Mouse (Mus musculus): ENCODE data around the gene Arnt2. TPM values are rescaled to one million over a fixed set of nuclear protein-coding genes. Genes with fewer than 3 reads are reported as not detected.

Arnt2 gene
- polyA plus RNA-seq, 1 experiment = 0.46 TPM

DNA sequence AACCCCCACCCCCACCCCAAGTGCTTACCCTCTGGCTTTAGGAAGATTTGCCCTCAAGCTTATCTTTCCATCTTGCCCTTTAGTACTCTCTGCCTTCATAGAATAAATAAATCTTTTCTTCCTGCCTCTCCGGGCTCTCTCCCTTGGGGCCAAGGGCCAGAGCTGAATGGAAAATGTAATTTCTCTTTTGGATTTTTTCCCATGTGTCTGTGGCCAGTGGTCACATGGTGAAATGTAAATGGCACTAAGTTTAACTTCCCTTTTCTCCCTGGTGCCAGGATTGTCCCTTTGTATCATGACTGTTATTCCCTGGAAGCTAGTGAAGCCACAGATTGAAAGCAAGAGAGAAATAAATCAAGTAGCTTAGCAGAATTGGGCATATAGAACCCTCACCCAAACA is 153.7 kb downstream of the Arnt2 start:
- 10% methylated on average over 1 of the region's 1 CpGs for WGBS
- no peak for DNase-seq (ENCODE audit: low read depth, low spot score)

DNA sequence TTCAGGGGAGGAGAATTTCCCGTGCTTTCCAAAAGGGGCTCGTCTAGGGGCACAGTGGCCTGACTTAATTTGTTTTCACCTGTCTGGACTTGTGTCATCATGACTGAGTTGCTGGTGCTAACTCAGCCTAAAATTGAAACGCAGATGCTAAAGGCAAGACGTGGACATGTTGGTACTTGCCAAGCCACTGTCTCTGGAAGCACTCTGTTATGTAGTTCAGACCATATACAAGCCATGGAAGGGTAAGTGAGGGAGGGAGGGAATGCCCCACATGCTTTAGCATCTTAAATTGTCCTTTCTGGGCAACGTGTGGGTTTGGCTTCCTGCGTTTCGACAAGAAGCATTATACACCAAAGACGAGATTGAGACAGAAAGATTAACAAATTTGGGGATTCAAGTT is 155.1 kb downstream of the Arnt2 start:
- DNase-seq (ENCODE audit: low read depth, low spot score) = no peak
- WGBS = 77% methylated on average over 8 of the region's 8 CpGs

DNA sequence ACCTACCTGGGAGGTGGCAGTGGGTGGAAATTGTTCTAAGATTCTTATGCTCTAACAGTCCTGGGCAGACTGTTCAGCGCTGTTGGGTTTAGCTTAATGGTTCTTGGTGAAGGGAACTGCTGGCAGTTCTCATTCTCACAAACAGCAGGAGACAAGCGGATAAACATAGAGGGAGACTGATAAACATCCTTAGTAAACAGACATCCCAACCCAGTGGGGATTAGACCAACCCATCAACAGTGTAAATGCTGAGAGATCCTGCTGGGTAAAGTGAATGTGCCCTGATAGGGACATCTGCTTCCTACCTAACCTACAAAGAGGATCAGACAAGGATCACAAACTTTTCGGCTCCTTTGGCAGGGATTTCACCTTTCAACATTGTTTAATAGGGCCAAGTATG is 155.7 kb downstream of the Arnt2 start:
- 77% methylated on average over 3 of the region's 3 CpGs for WGBS
- DNase-seq (ENCODE audit: low read depth, low spot score) = no peak

DNA sequence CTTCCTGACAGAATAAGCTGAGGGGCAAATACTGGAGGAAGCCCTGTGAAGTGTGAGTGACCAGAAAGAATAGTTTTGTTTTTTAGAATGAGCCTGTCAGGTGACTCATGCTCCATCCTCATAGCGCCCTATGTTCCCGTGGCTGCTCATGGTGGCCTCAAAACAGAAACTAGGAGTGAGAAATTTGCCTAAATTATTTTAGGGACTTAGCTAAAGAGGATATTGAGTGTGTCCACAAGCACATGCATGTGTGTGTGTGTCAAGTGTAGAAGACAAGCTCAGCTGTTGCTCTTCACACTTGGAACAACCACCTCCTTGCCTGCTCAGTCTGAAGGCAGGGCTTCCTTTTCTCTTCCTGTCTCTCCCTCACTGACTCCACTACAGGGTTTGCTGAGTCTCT is 158.3 kb downstream of the Arnt2 start:
- WGBS = 83% methylated on average over 2 of the region's 2 CpGs
- no peak for DNase-seq (ENCODE audit: low read depth, low spot score)

DNA sequence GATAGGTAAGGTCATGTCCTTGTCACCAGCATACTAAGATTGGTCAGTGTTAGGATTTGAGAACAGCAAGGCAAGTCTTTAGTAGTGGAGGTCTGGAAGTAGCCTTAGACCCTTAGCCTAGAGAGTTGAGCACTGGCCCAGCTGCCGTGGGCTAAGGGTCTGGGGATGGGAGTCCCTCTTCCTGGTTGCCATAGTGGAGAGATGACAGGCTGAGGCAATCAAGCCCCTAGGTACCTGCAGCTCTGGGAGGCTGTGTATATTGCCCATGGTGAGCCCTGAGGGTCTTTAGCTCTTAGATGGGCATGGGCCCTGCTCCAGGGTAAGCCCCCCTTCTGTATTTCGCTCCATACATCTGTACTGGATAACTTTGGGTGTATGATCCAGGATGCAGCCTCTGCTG is 159.2 kb downstream of the Arnt2 start:
- 91% methylated on average over 2 of the region's 2 CpGs for WGBS
- DNase-seq (ENCODE audit: low read depth, low spot score) = no peak

DNA sequence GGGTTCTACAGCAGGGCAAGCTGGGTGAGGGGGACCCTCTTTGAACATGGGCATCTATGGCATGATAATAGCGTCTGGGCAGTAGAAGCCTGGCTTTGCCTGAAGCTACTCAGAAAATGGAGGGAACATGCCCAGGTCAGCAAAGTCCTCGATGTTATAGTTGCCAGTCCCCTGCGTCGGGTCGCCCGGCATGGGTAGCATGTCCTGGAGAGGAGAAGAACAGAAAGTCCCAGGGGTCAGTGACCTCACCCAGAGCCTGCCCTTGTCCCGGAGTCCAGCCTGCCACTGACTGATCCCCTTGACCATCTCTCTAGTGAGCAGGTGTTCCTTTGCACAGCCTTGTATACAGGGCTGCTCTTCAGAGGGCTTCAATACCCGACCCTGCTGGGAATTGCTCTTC is 160.0 kb downstream of the Arnt2 start:
- DNase-seq (ENCODE audit: low read depth, low spot score) = no peak
- WGBS = 92% methylated on average over 8 of the region's 8 CpGs

DNA sequence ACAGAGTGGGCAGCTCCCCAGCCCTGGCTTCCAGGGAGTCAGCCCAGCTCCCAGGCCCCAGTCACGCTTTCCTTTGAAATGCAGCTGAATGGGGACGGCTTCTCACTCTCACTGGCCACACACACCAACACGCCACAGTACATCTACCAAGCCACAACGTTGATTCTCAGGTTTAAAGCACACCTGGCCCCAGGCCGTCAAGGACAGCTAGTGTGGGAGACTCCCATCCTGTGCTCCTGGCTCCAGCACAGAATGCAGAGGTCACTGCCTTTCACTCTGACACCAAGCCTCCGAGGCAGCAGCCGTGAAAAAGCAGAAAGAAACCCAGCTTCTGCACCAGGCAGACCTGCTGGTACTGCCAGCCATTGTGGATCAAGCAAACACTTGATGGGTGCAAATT is 160.6 kb downstream of the Arnt2 start:
- DNase-seq (ENCODE audit: low read depth, low spot score) = no peak
- 79% methylated on average over 7 of the region's 7 CpGs for WGBS

DNA sequence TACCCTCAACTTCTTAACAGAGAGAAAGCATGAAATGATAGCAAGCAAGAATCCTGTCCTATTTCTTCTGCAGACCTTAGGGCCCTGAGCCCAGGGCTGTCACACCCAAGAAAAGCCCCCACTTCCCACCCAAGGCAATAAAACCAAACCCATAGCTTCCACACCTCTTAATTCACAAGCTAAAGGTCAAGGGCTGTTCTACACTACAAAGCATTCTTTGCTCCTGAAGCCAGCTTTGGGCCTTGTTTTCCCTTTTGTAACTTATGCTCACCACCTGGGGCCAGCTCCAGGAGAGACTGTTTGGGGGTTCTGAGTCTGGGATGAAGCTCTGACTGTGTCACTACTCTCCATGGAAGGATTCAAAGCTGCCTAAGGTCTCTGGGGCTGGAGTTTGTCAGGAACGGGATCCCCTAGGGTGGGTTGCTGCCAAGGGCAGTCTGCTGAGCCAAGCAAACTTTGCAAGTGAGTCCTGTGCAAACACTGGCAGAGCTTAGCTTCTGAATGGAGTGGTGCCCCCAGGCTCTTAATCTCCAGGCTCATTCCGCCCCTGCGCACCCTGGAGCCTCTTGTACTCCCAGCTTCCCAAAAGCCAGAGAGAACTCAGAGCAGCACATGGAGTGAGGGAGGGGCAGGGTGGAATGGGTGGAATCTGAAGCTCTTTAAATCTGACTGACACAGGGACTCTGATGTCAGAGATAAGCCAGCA is 161.9 kb downstream of the Arnt2 start:
- no peak for DNase-seq (ENCODE audit: low read depth, low spot score)
- WGBS = 51% methylated on average over 3 of the region's 3 CpGs

DNA sequence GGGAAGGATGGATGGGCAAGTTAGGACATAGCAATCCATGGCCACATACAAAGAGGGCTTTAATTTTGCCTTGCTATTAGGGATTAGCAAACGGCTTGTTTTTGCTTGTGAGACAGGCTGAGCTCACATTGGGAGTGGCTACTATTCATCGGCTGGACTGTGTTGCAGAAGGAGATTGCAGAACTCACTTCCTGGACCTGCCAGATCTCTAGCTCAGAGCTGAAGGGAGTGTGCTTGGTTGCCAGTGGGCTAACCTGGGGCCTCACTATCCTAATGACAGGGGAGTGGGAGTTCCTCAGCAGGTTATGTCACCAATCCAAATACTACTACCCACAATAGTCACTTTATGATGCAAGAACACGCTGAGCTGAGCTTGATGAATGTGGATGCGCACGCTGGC is 163.1 kb downstream of the Arnt2 start:
- DNase-seq (ENCODE audit: low read depth, low spot score) = no peak
- 58% methylated on average over 5 of the region's 5 CpGs for WGBS

DNA sequence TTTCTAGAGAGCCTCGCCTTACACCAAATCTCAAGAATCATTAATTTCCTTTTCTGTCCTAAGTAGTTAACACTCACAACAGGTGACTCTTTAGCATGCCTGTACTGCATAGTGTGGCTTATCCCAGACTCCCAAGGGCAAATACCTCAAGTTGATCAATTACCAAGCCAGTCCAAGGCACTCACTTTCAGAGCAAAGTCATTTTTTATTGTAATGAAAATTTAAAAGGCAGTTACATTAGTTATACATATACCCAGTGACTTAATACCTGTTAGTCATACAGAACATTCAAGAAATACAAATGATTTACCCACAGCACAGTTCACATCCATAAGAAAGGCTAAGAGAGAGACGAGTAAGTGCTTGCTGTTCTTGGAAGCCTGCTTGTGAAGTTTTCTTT is 163.9 kb downstream of the Arnt2 start:
- WGBS = 72% methylated on average over 2 of the region's 2 CpGs
- no peak for DNase-seq (ENCODE audit: low read depth, low spot score)

DNA sequence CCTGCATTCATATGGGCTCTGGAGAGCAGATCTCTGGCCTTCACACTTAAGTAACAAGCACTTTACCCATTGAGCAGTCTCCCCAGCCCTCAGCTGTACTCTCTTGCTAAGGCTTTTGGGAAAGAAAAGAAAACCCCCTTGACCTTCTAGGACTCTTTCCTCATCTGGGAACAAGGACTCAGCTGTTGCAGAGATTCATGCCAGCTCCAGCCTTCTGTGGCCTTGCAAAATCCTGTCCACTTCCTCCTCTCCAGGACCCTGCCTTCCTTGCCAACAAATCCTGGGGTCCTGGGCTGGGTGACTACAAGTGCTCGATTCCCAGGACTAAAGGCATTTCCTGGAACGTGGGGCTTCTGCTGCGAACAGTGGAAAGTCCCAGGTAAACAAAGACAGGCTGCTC is 169.6 kb downstream of the Arnt2 start:
- DNase-seq (ENCODE audit: low read depth, low spot score) = no peak
- 11% methylated on average over 3 of the region's 3 CpGs for WGBS

DNA sequence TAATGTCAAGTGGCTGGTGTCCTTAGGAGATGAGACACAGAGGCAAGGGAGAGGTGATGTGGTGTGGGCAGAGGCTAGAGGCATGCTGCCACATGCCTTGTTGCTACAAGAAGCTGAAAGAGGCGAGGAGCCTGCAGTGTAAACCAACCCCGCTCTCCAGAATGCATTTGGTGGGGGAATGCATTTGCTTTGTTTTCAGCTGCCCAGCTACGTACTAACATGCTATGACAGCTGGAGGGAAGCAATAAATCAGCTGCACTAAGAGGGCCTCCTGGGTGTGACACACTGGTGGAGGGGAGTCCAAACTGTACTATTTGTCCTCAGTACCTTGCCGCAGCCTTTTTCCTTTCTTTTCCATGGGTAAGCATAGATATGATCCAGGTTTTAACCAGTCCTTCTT is 172.3 kb downstream of the Arnt2 start:
- DNase-seq (ENCODE audit: low read depth, low spot score) = no peak
- WGBS = 43% methylated on average over 4 of the region's 4 CpGs

DNA sequence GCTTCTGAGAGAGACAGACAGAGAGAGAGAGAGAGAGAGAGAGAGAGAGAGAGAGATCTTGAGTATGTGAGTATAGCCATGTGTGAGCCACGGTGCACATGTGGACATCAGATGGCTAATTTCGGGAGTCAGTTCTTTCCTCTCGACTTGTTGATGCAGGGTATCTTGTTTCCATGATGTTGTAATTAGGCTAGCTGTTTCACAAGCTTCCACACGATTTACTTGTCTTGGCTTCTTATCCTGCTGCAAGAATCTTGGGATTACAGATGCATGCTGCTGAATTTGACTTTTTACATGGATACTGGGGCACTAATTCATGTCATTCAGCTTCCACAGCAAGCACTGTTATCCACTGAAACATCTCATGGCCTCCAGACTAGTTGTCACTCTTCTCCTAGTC is 178.6 kb downstream of the Arnt2 start:
- WGBS = 73% methylated on average over 4 of the region's 4 CpGs
- DNase-seq (ENCODE audit: low read depth, low spot score) = no peak

DNA sequence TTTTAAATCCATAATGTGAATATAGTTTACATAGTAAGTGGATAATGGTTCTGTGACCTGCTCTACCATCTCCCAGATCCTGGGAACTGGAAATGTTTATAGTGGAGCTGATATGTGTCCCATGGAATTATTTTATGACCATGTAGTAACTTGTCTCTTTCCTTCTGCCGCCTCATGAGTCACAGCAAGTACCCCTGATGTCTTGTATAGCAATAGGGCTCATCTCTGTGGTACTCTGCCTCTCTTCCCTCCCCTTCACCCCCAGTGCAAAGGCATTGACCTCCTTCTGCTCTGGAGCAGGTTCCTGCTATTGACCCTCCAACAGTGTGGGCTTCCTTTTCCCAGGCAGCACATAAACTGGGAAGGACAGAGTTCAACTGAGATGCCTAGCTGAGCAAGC is 182.3 kb downstream of the Arnt2 start:
- DNase-seq (ENCODE audit: low read depth, low spot score) = no peak
- whole genome bisulfite sequencing = 22% methylated on average over 1 of the region's 1 CpGs

DNA sequence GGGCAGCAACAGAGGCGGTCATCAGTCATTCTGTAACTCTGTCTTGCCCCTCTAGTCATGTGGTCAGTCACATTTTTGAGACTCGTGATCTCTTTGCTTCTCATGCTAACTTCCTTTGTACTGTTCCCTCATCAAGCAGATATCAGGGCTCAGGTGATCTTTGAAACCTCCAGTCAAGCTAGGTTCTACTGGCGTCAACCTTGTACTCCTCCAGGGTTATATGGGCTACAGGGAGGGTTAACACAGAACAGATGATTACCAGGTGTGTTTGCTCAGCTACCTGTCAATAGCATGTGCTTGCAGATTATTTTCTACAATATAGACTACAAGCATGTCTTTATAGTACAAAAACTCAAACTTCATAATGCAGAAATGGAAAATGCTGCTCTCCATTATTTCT is 183.1 kb downstream of the Arnt2 start:
- no peak for DNase-seq (ENCODE audit: low read depth, low spot score)
- WGBS = 66% methylated on average over 3 of the region's 3 CpGs

DNA sequence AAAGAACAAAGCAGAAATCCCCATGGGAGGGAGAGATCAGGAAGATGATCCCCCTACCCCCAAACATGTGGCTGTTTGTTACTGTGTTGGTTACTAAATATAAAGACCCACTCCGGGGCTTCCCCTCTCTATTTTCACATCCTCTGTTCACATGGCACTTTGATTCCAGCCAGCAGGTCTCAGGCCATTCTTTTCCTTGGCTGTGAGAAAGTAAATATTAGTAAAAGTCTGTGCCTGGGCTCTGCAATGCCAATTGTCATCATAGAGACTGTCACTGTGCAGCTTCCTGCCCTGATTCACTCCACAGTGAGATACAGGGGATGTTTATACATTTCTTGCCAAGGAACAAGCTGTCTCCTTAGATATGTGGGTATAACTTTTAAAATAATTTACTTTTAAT is 197.9 kb downstream of the Arnt2 start:
- 27% methylated on average over 1 of the region's 1 CpGs for WGBS
- DNase-seq (ENCODE audit: low read depth, low spot score) = no peak

DNA sequence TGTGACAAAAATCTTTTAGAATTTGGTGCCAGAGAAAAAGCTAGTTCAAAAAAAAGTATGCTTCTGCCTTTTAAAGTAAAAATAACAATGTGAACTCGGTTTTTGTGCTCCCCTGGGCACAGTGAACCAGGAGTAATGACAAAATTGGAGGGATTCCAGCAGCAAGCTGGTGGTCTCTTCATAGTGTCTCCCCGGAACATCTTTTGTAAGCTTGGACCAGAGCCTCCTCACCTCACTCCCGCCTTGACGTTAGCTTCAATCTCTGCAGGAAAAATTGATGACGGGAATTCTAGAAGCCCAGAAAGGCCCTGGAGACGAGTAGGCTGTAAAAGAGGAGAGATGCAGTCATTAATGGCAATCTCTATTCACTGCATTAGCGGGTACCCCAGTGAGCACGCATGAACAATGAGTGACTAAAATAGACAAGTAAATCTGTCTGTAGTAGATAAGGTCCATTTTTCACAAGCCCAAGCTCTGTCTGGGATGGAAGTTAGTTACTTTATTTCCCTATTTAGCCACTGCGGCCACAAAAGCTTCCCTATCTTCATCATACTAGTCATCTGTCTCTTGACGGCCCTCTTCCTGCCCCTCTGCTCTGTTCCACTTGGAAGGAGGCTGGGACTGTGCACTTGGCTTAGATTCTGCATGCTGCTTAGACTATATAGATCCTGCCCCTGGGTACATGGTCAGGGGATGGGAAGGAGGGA is 199.2 kb downstream of the Arnt2 start:
- no peak for DNase-seq (ENCODE audit: low read depth, low spot score)
- WGBS = 73% methylated on average over 10 of the region's 10 CpGs

DNA sequence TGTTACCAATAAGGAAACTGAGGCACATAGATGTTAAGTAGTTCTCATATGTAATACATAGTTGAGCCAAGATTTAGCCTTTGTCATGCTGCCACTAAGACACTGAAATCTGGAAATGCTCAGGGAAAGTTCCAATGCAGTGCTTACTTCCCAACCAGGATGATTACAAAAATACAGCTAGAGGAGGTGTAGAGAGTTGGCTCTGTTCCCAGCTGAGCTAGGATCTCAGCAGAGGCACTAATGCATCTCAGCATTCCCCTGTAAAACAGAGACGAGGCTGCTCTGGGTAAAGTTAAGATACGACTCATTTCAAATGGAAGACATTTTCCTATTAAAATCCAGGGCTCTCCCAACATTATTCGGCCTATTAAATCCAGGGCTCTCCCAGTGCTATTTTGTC is 206.0 kb downstream of the Arnt2 start:
- WGBS = 65% methylated on average over 3 of the region's 3 CpGs

DNA sequence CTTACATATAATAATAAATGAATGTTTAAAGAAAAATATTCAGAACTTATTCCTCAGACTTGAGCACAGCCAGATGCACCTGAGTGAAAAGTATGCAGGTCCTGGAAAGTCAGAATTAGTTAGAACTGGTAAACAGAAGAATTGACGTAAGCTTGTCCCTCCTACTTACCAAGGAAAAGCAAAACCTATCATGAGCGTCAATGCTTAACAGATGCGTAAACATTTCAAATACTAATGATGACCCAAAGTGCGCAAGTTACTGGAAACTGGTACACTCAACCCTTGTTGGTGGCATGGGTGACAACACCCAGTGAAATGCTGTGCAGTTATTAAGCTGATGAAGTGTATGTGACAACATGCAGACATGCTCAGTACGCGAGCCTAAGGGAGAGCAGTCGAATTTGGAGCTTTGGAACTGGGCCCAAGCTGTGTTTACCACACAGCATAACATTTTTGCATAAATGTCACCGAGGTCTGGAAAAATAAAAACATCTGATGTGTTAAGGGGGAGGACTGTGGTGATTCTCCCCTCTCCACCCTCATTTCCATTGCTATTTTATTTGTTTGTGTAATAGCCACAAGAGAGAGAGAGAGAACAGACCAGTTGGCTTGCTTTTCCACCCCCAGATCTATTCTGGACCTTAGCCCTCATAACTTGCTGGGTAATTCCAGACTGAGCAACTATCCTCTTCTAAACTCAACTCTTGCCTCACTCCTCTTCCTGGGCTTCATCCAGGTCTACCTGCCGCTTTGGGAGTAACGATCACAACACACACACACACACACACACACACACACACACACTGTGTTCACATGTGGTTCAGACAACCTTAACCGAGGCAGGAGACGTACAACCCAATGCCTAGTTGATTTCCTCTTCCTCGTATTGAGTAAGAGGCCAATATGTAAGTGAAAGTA is 208.6 kb downstream of the Arnt2 start:
- no peak for DNase-seq (ENCODE audit: low read depth, low spot score)
- 62% methylated on average over 13 of the region's 13 CpGs for WGBS

More for the DNA sequence above, 206.0 kb downstream of the Arnt2 start:
- no peak for DNase-seq (ENCODE audit: low read depth, low spot score)

DNA sequence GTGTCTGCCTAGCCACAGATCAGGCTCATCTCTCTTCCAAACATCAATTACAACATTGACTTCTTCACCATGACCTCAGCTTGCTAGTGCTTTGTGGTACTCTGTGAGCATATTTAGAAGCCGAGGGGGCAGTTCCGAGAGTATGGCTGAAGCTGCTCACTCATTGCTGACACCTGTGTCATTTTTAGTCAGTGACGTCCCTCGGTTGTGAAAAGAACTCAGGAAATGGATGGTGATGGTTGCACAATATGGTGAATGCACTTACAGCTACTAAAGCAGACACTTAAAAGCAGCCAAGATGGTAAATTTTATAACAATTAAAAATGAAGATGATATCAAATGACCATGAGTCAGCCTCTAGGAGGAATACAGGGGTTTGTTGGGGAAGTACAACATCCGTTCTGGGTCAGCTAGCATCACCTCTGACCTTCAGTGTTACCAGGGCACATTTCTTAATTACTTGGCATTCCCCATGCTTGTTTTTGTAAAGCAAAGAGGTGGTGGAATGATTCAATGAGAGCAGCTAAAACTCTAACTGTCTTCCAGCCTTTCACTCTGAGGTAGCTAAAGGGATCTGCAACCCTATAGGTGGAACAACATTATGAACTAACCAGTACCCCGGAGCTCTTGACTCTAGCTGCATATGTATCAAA is 212.6 kb downstream of the Arnt2 start:
- 90% methylated on average over 6 of the region's 6 CpGs for WGBS
- DNase-seq (ENCODE audit: low read depth, low spot score) = no peak

Measured in large intestine, adult 2 months (tissue).